Mouse (Mus musculus): ENCODE measurements around the gene Pole. TPM values are rescaled to one million over a fixed set of nuclear protein-coding genes. Genes with fewer than 3 reads are reported as not detected.

Pole gene
- total RNA-seq, 2 experiments from 2014 or later = 21.7 to 32.1 TPM

Other genes with a start within 250 kb of the Pole start
- 12.1 and 13.7 TPM in 2 replicates for gene Gm17655, start 213.8 kb upstream of the Pole start, total RNA-seq (2015)
- 4.4 and 4.6 TPM in 2 replicates for gene Gm17655, start 213.8 kb upstream of the Pole start, total RNA-seq (2017)
- 0.78 and 0.93 TPM in 2 replicates for gene Gm35315, start 191.9 kb upstream of the Pole start, total RNA-seq (2015)
- 0.29 and 0.37 TPM in 2 replicates for gene Gm35315, start 191.9 kb upstream of the Pole start, total RNA-seq (2017)
- gene Plcxd1, start 186.3 kb upstream of the Pole start, total RNA-seq (2015) = not detected in 2 replicates
- 0.11 TPM in 1 of 2 replicates, not detected in the other for gene Plcxd1, start 186.3 kb upstream of the Pole start, total RNA-seq (2017)
- gene Gtpbp6, start 178.1 kb upstream of the Pole start, total RNA-seq (2015) = 7.5 and 14.5 TPM in 2 replicates
- 15.9 and 17.9 TPM in 2 replicates for gene Gtpbp6, start 178.1 kb upstream of the Pole start, total RNA-seq (2017)
- 2.5 and 4.2 TPM in 2 replicates for gene Zfp605, start 176.2 kb upstream of the Pole start, total RNA-seq (2015)
- 5.9 and 8.1 TPM in 2 replicates for gene Zfp605, start 176.2 kb upstream of the Pole start, total RNA-seq (2017)
- gene Chfr, start 150.5 kb upstream of the Pole start, total RNA-seq (2015) = 45.7 and 49.6 TPM in 2 replicates
- 73.1 and 78.6 TPM in 2 replicates for gene Chfr, start 150.5 kb upstream of the Pole start, total RNA-seq (2017)
- 11.9 and 12.6 TPM in 2 replicates for gene Golga3, start 109.6 kb upstream of the Pole start, total RNA-seq (2015)
- gene Golga3, start 109.6 kb upstream of the Pole start, total RNA-seq (2017) = 22.7 and 24.6 TPM in 2 replicates
- gene Ankle2, start 55.3 kb upstream of the Pole start, total RNA-seq (2015) = 59.7 and 62.4 TPM in 2 replicates
- 86.8 and 106 TPM in 2 replicates for gene Ankle2, start 55.3 kb upstream of the Pole start, total RNA-seq (2017)
- gene Pgam5, start 16.4 kb upstream of the Pole start, total RNA-seq (2015) = 28.3 and 29.8 TPM in 2 replicates
- gene Pgam5, start 16.4 kb upstream of the Pole start, total RNA-seq (2017) = 19.4 and 23.4 TPM in 2 replicates
- 3.0 and 5.2 TPM in 2 replicates for gene Pxmp2, start 120 bp upstream of the Pole start, total RNA-seq (2015)
- gene Pxmp2, start 120 bp upstream of the Pole start, total RNA-seq (2017) = 5.0 and 8.6 TPM in 2 replicates
- gene P2rx2, start 56.9 kb downstream of the Pole start, total RNA-seq (2015) = not detected in 2 replicates
- gene P2rx2, start 56.9 kb downstream of the Pole start, total RNA-seq (2017) = 0.11 TPM in 1 of 2 replicates, not detected in the other
- not detected in 2 replicates for gene Lrcol1, start 58.4 kb downstream of the Pole start, total RNA-seq (2015)
- not detected in 2 replicates for gene Lrcol1, start 58.4 kb downstream of the Pole start, total RNA-seq (2017)
- gene Fbrsl1, start 162.2 kb downstream of the Pole start, total RNA-seq (2015) = 25.6 and 32.8 TPM in 2 replicates
- gene Fbrsl1, start 162.2 kb downstream of the Pole start, total RNA-seq (2017) = 12.3 and 26.0 TPM in 2 replicates